In genomic region chr11:97987551-97988526, GRCm38 (mm10) we compare ENCODE assay signal across 8 mouse cellular contexts. TPM values are rescaled to one million over a fixed set of nuclear protein-coding genes. Genes with fewer than 3 reads are reported as not detected.
DNase-seq lines count a peak whose midpoint lies in the region; ATAC-seq and TF ChIP-seq lines count a peak whose summit lies in the region.

No protein-coding gene starts in this region.

- no peaks in the 10 kb centered on the region for H3K9me3 ChIP-seq in ES-Bruce4 (replicated peaks; ENCODE audit: control insufficient read depth, insufficient read depth, low read length, poor library complexity, severe bottlenecking)
- H3K9me3 ChIP-seq in forebrain, embryonic 14.5 days (replicated peaks; ENCODE audit: control insufficient read depth, low read length) = no peaks in the 10 kb centered on the region
- H3K9me3 ChIP-seq in neural tube, embryonic 15.5 days (replicated peaks) = no peaks in the 10 kb centered on the region

- no peaks in the 10 kb centered on the region for H3K27me3 ChIP-seq in ES-Bruce4 (ENCODE audit: control insufficient read depth, insufficient read depth, low read length, poor library complexity, severe bottlenecking)
- peaks cover 28% of the 10 kb centered on the region for H3K27me3 ChIP-seq in forebrain, embryonic 14.5 days (replicated peaks; ENCODE audit: control insufficient read depth, insufficient read depth, low read length)
- peaks cover 26% of the 10 kb centered on the region for H3K27me3 ChIP-seq in neural tube, embryonic 15.5 days (replicated peaks)

- peak overlapping the region; percentile 59 for H3K4me2 ChIP-seq in forebrain, embryonic 14.5 days (ENCODE audit: low read length)
- H3K4me2 ChIP-seq in neural tube, embryonic 15.5 days = peak overlapping the region; percentile 89

- H3K27ac ChIP-seq in ES-Bruce4 (ENCODE audit: insufficient read depth, low read length) = peak overlapping the region; percentile 81
- H3K27ac ChIP-seq in forebrain, embryonic 14.5 days (ENCODE audit: low read depth, low read length) = peak overlapping the region; percentile 78
- peak overlapping the region; percentile 91 for H3K27ac ChIP-seq in neural tube, embryonic 15.5 days (replicated peaks)

- no peaks in the 10 kb centered on the region for H3K36me3 ChIP-seq in ES-Bruce4 (ENCODE audit: control insufficient read depth, insufficient read depth, low read length, poor library complexity, severe bottlenecking)
- no peaks in the 10 kb centered on the region for H3K36me3 ChIP-seq in forebrain, embryonic 14.5 days (ENCODE audit: control insufficient read depth, insufficient read depth, low read length)
- no peaks in the 10 kb centered on the region for H3K36me3 ChIP-seq in neural tube, embryonic 15.5 days

- TF ChIP-seq CTCF in ES-Bruce4 (IDR thresholded peaks at IDR 0.05; ENCODE audit: low read depth, low read length) = peak; percentile 85

- 0 out of 2 replicates have a peak, but pooled peaks have one; percentile 54 for TF ChIP-seq EP300 in ES-Bruce4 (IDR thresholded peaks at IDR 0.05; ENCODE audit: insufficient read depth, low read depth, low read length)

- intact Hi-C loops in heart, postnatal 14 days (cut with DNase I) = loop anchor here (1.0 to 5.0 kb wide), 5 partner anchors 35 to 286 kb away; partner anchors contain the start of genes Cacnb1, Lasp1, Pcgf2 and Psmb3

- H3K4me3 ChIP-seq in ES-Bruce4 (ENCODE audit: low read depth, low read length) = peak overlapping the region; percentile 98
- peak overlapping the region; percentile 85 for H3K4me3 ChIP-seq in forebrain, embryonic 14.5 days (ENCODE audit: low read depth, low read length)
- H3K4me3 ChIP-seq in neural tube, embryonic 15.5 days (replicated peaks) = peak overlapping the region; percentile 87

- peak overlapping the region; percentile 79 for H3K9ac ChIP-seq in ES-Bruce4 (ENCODE audit: low read depth, poor library complexity, severe bottlenecking)
- H3K9ac ChIP-seq in forebrain, embryonic 14.5 days (ENCODE audit: low read length) = peak overlapping the region; percentile 79
- peak overlapping the region; percentile 91 for H3K9ac ChIP-seq in neural tube, embryonic 15.5 days (replicated peaks)

- no peak for TF ChIP-seq POLR2A in ES-Bruce4 (IDR thresholded peaks at IDR 0.05; ENCODE audit: insufficient read depth, low read length)

- DNase-seq in forebrain, embryonic 14.5 days (ENCODE audit: low spot score) = peak; percentile 94
- DNase-seq in heart, postnatal 14 days = peak; percentile 91 to 96
- peak; percentile 96 for DNase-seq in layer of hippocampus, adult 11-12 months (ENCODE audit: low spot score)
- peak; percentile 93 to 95 for DNase-seq in lung, adult 18-20 months
- DNase-seq in testis, postnatal 14 days (ENCODE audit: low spot score) = peak; percentile 87

- peak; percentile 22; the same call in 1 of the 2 replicates for ATAC-seq in cerebellum, adult (ENCODE audit: insufficient number of reproducible peaks, low FRiP score, low TSS enrichment)
- ATAC-seq in forebrain, embryonic 14.5 days = peak; percentile 87
- ATAC-seq in neural tube, embryonic 15.5 days (ENCODE audit: low FRiP score) = peak; percentile 90

- peaks cover 7% of the 10 kb centered on the region for H3K4me1 ChIP-seq in ES-Bruce4 (ENCODE audit: control insufficient read depth, insufficient read depth, low read length)
- peaks cover 7% of the 10 kb centered on the region for H3K4me1 ChIP-seq in forebrain, embryonic 14.5 days (ENCODE audit: control insufficient read depth, insufficient read depth, low read length)
- H3K4me1 ChIP-seq in neural tube, embryonic 15.5 days = peaks cover 34% of the 10 kb centered on the region

- under 1% methylated on average over 42 of the region's 42 CpGs for WGBS in forebrain, embryonic 14.5 days
- under 1% methylated on average over 42 of the region's 42 CpGs for WGBS in neural tube, embryonic 15.5 days

RNA-seq across cellular contexts. Expression of gene Plxdc1, which starts 1.6 kb away (rescaled TPM):
- polyA plus RNA-seq in ES-Bruce4 (2011; ENCODE audit: insufficient read depth, insufficient read length, low read depth, missing spikeins) = 3.0 and 3.3 TPM in 2 replicates
- 0.48 and 0.84 TPM in 2 replicates for polyA plus RNA-seq in forebrain, embryonic 14.5 days (2014; fragmentation: Nextera tagmentation; extraction: Ambion mirVana)
- total RNA-seq in heart, postnatal 14 days (2021) = 1 to 10 TPM; 7.3 TPM
- 1.1 and 1.8 TPM in 2 replicates for polyA plus RNA-seq in neural tube, embryonic 15.5 days (2015; fragmentation: Nextera tagmentation; extraction: Ambion mirVana)

RNA-seq across cellular contexts. Expression of gene Arl5c, which starts 8.1 kb away (rescaled TPM):
- 2.8 and 3.6 TPM in 2 replicates for polyA plus RNA-seq in ES-Bruce4 (2011; ENCODE audit: insufficient read depth, insufficient read length, low read depth, missing spikeins)
- polyA plus RNA-seq in forebrain, embryonic 14.5 days (2014; fragmentation: Nextera tagmentation; extraction: Ambion mirVana) = 2.8 and 4.8 TPM in 2 replicates
- 1 to 10 TPM; 1.6 to 6.2 TPM for total RNA-seq in heart, postnatal 14 days (2021)
- 11.8 and 14.0 TPM in 2 replicates for polyA plus RNA-seq in neural tube, embryonic 15.5 days (2015; fragmentation: Nextera tagmentation; extraction: Ambion mirVana)

RNA-seq across cellular contexts. Expression of gene Cacnb1, which starts 35.0 kb away (rescaled TPM):
- polyA plus RNA-seq in ES-Bruce4 (2011; ENCODE audit: insufficient read depth, insufficient read length, low read depth, missing spikeins) = 5.2 and 6.3 TPM in 2 replicates
- polyA plus RNA-seq in forebrain, embryonic 14.5 days (2014; fragmentation: Nextera tagmentation; extraction: Ambion mirVana) = 22.1 and 29.2 TPM in 2 replicates
- 1 to 10 TPM; 5.5 to 6.9 TPM for total RNA-seq in heart, postnatal 14 days (2021)
- polyA plus RNA-seq in neural tube, embryonic 15.5 days (2015; fragmentation: Nextera tagmentation; extraction: Ambion mirVana) = 50.9 and 63.0 TPM in 2 replicates

RNA-seq across cellular contexts. Expression of gene Rpl19, which starts 38.7 kb away (rescaled TPM):
- polyA plus RNA-seq in ES-Bruce4 (2011; ENCODE audit: insufficient read depth, insufficient read length, low read depth, missing spikeins) = 2,020 and 2,244 TPM in 2 replicates
- 787 and 932 TPM in 2 replicates for polyA plus RNA-seq in forebrain, embryonic 14.5 days (2014; fragmentation: Nextera tagmentation; extraction: Ambion mirVana)
- total RNA-seq in heart, postnatal 14 days (2021) = 100 to 1,000 TPM; 538 to 580 TPM
- 655 and 750 TPM in 2 replicates for polyA plus RNA-seq in neural tube, embryonic 15.5 days (2015; fragmentation: Nextera tagmentation; extraction: Ambion mirVana)

Comparison
In these comparisons a context has a peak if more than half of its experiments do, and no peak if none do; other contexts are left out.
1. Peak in every context shown above with its lines: DNase-seq, ATAC-seq, H3K4me3 ChIP-seq and H3K27ac ChIP-seq.
2. ATAC-seq: peak in every context shown above with its lines; median percentile 90 in neural tube, embryonic 15.5 days; 87 in forebrain, embryonic 14.5 days; 22 in cerebellum, adult.